Mouse (Mus musculus) CD4-positive helper T cell, adult 2 months (primary cell): ENCODE data around the gene Capn2.
A peak's percentile ranks its signal among the peaks of the same experiment; 100 is the strongest.

Source experiments
- DNase-seq: peaks from one replicate; pipeline ENCODE4 v3.0.0-alpha.2; 2012; ENCODE audit warnings: low read depth, missing footprints, low spot score

The Capn2 gene

DNA sequence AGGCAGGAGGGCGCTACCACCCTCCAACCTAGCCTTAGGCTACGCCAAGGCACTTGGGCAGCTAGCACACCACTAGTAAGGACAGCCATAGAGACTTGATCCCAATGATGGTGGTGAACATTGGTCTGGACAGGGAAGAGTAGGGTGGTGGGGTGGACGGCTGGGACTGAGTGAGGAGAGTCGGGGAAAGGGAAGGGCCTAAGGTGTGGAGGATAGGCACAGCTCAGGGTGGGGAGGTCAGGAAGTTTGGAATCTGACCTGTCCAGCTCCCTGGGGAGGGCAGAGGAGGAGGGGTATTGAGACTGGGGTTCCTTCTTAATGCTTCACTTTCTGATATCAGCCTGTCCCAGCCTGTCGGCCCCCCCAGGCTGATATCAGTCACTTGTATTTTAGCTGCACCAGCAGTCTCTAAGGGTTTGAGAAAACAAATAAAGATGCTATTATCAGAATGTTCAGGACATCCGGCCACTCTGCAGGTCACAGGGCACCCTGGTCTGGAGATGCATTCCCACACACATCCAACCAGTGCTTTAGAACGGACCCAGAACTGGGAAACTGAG, 14.8 kb downstream of the Capn2 start:
- DNase-seq = no peak

DNA sequence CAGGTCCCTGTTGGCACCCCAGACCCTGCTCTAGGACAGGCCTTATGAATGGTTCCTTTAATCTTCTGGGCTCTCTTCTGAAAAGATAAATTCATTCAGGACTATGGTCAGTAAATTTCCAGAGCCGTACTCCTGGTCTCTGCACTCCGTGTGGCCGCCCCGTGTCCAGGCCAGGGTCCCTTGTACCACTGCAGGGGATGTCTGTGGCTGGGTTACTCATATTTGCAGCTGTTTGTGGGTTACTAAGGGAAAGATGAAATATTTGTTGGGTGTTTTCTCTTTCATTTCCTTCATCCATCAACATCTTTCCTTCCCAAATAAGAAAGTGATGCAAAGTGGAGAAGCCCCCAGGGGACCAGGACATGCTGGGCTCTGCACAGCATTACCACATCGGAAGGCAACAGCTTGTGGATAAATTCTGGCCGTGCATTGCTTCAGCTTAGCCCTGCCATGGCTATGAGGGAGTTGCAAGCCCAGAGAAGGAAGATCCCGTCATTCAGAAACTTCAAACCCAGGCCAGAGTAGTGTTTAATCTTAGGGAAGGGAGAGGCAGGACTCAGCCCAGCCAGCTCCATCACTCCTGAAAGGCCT, 15.5 kb downstream of the Capn2 start:
- no peak for DNase-seq

DNA sequence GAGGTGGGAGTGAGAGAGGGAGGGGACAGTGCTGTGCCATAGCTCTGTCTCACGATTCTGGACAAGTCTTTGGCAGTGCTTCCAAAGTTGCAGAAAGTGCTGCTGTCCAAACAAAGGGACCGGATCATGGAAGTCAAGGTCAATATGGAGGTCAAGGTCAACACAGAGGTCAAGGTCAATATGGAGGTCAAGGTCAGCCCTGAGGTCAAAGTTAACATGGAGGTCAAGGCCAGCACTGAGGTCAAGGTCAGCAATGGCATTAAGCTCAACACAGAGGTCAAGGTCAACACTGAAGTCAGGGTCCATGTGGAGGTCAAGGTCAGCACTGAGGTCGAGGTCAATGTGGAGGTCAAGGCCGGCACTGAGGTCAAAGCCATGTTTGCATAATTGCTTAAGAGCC, 16.6 kb downstream of the Capn2 start:
- no peak for DNase-seq

DNA sequence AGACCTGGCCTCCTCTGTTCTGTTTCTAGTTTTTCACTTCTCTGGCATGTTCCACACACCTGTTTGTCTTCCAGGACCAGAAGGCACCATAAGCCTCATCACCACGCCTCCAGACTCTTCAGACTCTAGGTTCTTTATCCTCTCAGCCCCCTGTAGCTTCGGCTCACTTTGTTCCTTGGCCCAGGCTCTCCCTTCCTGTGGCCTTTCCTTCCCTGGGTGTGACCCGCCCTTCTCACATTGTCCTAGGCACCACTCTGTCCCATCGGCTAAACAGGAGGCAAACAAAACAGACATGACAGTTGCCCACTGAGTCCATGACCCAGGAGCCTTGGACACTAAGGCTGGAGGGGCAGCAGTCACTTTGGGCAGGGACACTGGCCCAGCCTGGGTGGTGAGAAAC, 17.2 kb downstream of the Capn2 start:
- no peak for DNase-seq

DNA sequence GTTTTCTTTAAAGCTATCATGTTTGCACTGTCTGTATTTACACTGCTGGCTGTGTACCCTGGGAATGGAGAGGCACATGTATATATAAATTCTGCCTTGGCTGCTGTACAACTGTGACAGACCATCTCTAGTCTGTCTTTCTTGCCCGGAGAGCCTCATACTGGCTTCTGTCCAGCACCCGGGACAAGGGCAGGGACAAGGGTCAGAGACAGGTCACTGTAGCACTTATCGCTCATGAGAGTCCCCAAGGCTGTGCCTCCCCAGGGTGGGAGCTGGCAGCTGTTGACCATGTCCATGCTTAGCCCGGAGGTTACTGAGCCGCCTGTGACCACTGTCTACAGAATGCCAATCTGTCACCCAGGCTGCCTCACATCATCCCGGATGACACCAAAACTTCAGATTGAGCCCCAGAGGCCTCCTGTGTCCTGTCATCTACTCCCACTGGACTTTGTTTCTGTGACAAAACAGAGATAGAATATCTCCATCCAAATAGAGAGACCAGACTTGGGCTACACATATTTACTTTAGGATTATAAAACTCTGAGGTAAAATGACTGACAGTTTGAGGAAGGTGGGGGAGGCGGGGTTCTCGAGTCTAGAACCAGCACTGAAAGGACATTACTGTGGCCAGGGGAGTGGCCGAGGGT, 17.8 kb downstream of the Capn2 start:
- no peak for DNase-seq

DNA sequence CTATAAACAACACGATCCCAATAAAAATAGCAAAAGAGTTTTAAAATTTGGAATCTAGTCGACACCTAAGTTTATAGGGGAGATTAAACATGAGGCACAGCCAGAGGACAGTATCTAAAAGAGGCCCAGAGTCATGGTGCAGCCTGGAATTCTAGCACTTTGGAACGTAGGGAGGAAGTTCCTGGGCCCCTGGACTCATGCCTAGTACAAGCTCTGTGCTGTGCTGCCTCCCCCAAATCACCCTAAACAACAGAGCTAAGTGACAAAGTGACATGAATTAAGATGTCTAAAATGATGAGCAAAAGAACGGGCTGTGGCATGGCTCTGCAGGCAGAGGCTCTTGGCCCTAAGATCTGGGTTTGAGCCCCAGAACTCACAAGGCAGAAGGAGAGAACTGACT, 19.7 kb downstream of the Capn2 start:
- DNase-seq = no peak

DNA sequence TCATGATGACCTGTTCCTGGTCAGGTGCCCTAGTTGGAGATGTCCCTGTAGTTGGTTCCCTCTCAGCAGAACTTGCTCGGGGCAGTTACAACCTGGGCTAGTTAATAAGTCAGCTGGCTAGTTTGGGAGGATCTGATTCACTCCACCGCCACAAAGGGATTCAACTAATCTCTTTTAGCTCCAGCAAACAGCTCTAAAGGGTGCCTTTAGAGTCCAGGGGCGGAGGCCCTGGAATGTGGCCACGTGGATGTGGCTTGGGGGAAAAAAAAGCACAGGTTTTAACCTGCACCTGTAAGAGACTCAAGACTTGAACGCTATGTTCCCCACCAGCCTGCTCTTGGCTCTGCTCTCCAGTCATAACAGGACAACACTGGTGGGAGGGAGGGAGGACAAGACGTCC, 20.7 kb downstream of the Capn2 start:
- DNase-seq = no peak

DNA sequence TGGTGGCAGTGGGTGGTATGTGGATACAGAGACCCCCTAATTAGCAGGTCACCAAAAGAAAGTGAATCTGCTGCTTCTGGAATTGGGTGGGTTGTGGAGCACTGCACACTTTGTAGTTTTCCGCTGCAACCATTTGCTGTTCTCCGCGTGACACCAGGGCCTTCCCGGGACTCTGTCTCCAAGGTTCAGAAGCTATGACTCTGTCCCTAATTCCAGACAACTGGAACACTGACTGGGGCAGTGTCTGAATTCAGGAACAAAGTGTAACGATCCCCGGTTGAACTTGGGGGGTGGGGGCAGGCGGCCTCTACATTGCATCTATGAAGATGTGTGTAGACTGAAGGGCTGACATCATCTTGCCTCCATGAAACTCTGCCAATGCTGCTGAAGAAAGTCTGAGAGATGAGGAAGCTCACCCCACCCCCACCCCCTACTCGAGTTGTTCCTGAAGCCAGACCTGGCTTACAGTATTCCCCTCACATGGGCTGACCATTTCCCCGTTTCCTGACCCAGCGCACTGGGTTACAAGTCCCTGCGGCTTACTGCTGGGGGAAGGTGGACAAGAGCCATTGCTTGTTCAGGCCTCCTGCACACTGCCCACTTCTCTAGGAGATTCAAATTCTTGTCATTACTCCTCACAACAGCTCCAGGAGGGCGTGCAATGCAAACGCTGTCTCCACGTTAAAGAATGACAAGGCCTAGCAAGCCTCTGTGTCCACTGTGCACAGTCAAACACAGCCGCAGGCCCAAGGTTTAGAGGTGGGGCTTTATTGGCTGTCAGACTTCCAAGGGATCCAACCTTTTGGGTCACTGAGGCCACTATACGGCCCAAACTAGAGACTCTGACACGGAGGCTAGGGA, 22.9 kb downstream of the Capn2 start:
- DNase-seq = no peak

DNA sequence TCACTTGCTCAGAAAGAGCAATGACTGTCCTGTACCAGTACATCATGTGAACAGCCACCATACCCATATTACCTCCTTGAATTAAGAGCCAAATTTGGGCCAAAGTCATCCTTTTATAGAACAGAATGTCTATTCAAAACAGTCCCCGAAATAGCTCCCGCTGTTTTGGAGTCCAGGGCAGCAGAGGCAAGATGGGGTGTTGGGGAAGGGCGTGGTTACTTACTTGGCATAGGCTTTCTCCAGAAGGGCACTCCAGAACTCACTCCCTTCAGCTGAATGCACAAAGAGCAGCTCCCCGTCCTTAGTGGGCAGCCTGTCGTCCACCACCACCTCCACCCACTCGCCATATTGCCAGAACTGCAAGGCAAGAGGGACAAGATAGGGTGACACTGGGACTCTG, 25.6 kb downstream of the Capn2 start:
- DNase-seq = no peak

DNA sequence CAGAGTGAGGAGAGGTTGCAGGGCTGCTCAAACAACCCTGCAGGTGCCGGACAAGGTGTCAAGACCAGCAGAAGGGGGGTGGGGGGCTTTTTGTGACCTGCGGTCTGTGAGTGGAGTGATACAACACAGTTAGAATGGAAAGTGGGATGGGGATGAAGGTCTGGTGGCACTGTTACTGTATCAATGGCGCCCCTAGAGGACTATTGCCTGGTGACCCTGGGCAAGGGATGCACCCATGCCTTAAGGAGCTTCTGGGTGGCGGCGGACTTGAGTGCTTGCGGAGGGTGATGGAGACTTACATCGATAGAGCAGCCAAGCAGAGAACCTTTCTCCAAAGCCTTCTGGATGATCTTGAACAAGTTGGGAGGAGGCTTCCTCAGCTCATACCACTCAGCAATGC, 26.8 kb downstream of the Capn2 start:
- peak; percentile 33 for DNase-seq

DNA sequence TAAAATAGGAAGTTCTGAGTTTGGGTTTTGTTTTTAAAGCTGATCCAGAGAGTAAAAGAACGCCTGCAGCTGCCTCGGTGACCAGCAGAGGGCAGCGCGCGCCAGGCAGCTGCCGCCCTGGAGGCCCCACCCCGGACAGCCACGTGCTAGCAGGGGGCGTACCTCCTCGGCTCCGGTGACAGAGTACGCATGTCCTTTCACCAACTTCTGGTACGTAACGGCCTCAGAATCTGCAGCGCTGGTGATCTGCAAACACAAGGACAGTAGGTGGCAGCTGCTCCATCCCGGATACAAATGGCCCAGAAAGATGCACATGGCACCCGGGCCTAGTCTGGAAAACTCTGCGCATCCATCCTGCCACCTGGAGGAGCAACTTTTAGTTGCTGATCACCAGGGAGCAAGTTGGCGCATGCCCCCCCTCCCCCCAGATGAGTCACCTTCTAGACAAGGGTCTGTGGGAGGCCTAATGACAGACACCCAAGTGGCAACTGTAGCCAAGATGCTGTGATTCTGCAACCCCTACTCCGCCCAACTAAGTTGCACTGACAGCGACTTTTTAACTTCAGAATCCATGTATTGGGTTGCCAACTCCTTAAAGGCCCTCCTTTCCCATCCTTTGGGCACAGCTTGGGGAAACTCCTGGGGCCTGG, 27.5 kb downstream of the Capn2 start:
- DNase-seq = peak; percentile 95

DNA sequence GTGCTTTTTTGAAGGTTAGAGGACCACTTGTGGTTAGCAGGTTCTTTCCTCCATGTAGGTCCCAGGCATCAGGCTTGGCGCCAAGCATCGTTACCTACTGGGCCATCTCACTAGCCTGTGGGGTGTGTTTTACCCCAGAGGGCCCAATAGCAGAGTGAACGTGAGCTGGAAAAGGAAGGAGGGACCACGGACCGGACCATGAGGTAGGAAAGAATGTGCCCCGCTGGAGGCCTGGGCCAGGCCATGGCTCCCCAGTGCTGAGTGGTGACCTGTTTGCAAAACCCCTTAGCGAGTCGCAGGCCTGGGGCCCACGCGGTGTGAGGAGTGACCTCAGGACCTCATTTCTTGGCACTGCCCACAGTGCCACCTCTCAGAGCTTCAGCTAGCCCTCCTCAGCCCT, 28.9 kb downstream of the Capn2 start:
- DNase-seq = no peak

DNA sequence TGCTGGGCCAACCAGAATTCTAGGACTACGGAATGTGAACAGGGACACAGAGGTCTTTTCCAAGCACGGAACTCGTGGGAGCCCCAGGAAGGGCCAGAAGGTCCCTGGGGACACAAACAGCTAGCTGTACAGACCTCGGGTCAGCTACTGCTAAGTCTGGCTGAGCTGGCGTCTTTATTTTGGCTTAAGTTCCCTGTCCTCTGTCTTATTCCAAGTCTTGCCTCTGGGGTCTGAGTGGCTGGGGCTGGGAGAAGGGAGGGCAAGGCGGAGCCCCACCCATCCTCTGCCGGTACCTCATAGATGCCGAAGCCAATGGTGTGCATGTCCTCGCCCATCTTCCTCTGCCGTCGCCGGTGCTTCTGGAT, 33.5 kb downstream of the Capn2 start:
- DNase-seq = no peak

DNA sequence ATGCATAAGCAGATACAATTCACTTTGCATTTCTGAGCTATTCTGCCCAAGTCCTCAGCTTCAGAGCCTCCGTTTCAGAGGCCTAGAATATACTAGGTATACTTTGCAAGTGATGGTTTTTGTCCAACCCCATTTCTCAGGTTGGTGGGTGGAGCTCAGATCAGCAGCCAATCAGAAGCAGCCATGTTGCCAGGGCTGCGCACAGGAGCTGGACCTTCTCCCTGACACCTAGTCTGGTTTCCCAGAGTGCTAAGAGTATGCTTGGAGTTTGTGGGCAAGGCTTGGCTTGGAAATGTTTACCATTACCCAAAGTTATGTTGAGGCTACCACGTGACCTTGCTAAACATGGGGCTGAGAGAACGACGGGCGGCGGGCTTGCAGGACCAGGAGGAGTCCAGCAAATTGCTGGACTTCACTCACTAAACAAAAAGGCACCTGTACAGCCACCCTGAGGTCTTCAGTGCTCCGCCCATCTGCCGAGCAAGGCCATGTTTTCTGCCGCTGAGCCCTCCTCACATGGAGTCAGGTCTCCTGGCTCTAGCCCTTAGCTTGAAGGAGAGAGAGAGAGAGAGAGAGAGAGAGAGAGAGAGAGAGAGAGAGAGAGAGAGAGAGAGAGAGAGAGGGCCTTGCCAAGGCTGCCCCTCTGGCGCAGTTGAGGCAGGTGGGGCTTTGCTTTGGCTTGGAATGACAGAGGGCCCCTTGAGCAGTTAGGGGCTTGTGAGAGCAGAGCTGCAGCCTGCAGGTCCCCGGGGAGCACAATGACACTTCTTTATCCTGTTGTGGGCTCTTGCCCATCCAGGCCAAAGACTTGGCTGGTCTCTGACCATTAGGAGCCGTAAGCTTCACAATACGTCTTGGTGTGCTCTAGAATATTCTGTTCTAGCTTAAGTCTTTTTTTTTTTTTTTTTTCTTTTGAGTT, 34.2 kb downstream of the Capn2 start:
- DNase-seq = no peak

DNA sequence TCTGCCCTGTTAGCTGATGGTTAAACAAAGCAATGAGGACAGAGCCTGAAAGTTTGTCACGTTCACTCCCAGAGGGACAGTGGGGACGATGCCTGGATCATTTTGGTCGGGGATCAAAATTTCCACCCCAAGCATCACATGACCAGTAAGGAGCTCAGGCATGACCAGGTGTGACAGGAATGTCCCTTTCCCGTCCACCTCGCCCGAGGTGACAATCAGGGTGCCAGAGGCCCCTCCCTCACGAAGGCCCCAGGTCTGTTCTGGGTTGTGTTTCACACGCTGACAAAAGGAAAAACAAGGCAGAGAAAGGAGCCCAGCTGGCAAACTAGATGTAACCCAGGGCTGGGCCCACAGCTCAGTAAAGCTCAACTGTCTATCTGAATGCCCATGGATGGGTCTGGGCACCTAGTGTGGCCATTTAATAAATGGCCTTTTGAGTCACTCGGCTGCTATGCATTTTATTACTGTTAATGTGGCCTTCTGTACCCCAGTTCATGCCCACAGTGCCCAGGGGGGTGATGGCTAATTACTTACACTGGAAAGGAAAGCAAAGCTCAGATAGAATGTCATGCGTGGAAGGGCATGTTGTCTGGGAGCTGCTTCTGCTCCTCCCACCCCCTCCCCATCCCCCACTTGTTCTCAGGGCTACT, 35.6 kb downstream of the Capn2 start:
- DNase-seq = no peak

DNA sequence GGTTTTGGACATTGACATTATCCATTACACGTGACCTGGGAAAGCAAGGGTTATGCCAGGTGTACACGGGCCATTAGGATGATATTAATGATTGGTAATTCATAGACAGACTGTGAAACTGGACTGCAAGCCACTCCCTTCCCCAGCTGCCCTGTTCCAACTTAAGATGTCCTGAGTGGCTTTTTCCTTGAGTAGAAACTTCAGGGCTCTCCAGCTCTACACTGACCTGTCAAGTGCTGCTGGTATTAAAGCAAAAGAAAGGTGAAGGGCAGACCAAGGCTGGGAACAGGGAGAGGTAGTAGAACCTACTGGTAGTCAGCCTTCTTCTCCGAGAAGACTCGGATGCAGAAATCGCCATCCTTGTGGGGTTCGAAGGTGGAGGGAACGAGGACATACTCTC, 36.3 kb downstream of the Capn2 start:
- DNase-seq = no peak

DNA sequence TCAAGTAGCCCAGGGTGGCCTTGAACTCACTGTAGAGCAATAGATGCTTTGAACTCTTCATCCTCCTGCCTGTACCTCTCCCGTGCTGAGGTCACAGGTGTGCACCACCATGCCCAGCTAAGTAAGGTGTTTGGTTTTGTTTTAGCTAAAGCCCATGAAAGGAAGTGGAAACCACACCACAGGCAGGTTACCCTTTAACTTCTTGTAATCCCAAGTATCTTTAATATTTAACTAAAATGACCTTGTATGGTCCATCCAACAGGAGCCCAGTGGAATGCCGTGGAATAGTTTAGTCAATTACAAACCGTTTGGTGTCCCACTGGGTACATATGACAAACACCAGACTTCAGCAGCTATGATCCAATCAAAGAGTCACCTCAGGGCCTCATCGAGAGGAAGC, 38.5 kb downstream of the Capn2 start:
- no peak for DNase-seq

DNA sequence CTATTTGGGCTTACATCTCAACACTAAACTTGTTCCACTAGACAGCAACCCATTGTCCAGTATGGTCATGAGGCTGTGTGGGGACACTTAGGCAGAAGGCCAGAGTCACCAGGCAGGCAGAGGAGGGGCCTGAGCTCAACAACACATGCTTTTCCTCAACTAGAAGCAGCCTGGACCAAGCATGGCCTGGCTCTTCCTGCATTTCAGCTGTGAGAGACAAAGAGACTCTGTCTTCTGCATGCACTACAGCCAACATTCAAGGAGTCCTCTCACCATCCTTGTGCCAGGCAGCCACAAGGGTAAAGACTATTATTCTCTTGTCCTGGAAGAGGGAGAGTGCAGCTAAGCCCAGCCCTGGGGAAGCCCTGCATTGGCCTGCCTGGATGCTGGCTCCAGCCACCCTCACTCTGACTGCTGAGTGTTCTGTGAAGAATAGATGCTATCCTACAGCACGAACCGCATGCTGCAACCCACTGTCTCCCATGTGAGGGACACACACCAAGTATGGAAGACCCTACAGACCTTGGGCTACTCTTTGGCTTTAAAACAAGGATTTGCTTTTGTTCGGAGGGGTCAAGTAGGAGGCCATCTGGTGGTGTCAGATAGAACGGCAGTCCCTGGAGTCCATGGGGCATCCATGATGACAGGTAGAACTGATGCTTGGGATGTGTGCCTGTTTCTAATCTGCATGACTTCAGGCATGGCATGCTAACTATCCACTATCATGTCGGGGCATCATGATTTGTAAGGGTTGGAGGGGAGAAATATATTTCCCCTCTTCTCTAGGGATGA, 42.2 kb downstream of the Capn2 start:
- DNase-seq = no peak

DNA sequence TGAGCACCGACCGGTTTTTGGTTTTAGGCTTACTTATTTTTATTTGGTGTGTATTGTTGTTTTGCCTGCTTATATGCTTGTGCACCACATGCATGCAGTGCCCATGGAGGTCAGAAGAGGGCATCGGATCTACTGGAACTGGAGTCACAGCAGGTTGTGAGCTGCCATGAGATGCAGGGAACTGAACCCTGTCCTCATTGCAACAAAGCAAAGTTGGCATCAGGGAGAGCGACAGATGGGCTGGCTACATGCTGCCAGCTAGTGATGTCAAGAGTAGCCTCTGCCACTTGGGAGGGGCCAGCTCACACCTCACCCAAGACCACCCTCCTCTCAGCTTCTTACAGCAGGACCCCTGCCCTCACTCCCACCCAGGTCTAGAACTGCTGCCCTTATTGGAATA, 51.4 kb downstream of the Capn2 start:
- no peak for DNase-seq

DNA sequence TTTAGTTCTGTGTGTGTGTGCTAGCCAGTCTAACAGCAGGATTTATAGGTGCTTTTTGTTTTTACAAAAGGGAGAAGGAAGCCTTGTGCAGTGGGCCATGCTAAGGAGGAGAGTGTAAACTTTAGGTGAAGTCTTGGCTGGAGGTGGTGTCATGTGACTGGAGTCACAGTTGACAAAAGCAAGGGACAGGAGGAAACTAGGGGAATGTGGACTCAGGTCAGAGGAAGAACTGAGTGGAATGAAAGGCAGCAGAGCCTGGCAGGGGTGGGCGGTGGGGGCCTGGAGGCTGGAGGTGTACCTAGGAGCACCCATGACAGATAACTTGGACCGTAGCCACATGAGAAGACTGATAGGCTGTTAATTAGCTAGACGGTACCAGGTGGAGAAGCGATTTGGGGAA, 52.1 kb downstream of the Capn2 start:
- DNase-seq = no peak
